Mouse (Mus musculus): ENCODE results near the gene Zfp941. TPM values are rescaled to one million over a fixed set of nuclear protein-coding genes. Genes with fewer than 3 reads are reported as not detected.
A peak's percentile ranks its signal among the peaks of the same experiment; 100 is the strongest.

Zfp941 gene
- polyA plus RNA-seq, 1 experiment from 2014 or later: 0.14 TPM

DNA sequence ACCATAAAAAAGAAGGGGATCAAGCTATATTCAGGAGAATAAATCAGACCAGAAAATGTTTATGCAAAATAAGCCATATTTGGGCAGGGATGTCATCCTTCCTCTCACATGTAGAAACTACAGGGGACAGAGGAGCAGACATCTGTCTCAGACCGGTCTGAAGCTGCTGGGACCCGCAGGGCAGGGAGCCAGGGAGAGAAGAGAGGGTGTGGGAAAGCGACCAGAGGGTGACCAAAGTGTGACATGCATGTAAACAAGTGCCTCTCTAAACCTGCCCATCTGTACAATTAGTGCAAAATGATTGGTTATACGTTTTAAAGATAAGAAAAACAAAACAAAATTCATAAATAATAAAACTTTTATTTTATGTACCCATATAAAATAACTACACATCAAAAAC, 1.8 kb downstream of the Zfp941 start:
- H3K27ac ChIP-seq (ENCODE audit: low read depth): no peak overlapping the region
- H3K4me2 ChIP-seq (ENCODE audit: low read depth, low read length): no peak overlapping the region
- no peak overlapping the region for H3K9ac ChIP-seq (replicated peaks)
- H3K4me3 ChIP-seq (ENCODE audit: low read depth, low read length): no peak overlapping the region
- 71% methylated on average over 4 of the region's 4 CpGs for WGBS (ENCODE audit: insufficient replicate concordance)
- H3K9me3 ChIP-seq (ENCODE audit: low read length): no peaks in the 10 kb centered on the region
- no peaks in the 10 kb centered on the region; the same call in 1 of the 2 replicates for H3K4me1 ChIP-seq (ENCODE audit: insufficient read depth)
- no peak for DNase-seq
- no peak for TF ChIP-seq CTCF (IDR thresholded peaks at IDR 0.05; ENCODE audit: low read depth)
- TF ChIP-seq EP300 (IDR thresholded peaks at IDR 0.05; ENCODE audit: low read depth): no peak
- ATAC-seq: no peak
- no peaks in the 10 kb centered on the region for H3K36me3 ChIP-seq (replicated peaks; ENCODE audit: insufficient read depth, low read length)
- no peaks in the 10 kb centered on the region for H3K27me3 ChIP-seq (ENCODE audit: insufficient read depth, low read length)

DNA sequence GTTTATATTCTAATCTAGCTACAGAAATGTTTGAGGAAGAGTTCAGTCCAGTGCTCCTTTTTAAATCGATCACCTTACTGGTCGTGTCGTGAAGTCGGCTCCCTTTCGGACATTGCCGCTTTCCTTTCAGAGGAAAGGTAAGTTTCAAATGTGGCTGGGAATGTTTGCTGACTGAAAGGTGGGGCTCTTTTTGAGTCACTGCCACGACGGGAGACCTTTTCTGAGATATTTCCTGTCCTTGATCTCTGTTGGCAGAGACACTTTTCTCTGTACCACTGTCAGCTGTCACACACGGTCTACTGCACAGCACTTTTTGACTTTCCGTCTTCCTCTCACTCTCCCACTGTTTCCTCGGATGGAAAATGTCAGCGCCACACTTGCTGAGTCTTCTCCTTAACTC, 9.1 kb downstream of the Zfp941 start:
- WGBS (ENCODE audit: insufficient replicate concordance): 81% methylated on average over 12 of the region's 12 CpGs
- Histone ChIP-seq H3K9me3 (ENCODE audit: low read length) (no peaks in the 10 kb centered on the region), H3K4me2 (ENCODE audit: low read depth, low read length) (no peak overlapping the region), H3K27ac (ENCODE audit: low read depth) (no peak overlapping the region), H3K9ac (replicated peaks) (no peak overlapping the region), H3K36me3 (replicated peaks; ENCODE audit: insufficient read depth, low read length) (no peaks in the 10 kb centered on the region), H3K27me3 (ENCODE audit: insufficient read depth, low read length) (no peaks in the 10 kb centered on the region), H3K4me3 (ENCODE audit: low read depth, low read length) (no peak overlapping the region), H3K4me1 (ENCODE audit: insufficient read depth) (no peaks in the 10 kb centered on the region)
- no peak for DNase-seq
- TF ChIP-seq EP300 (IDR thresholded peaks at IDR 0.05; ENCODE audit: low read depth): no peak
- TF ChIP-seq CTCF (IDR thresholded peaks at IDR 0.05; ENCODE audit: low read depth): no peak
- no peak for ATAC-seq

DNA sequence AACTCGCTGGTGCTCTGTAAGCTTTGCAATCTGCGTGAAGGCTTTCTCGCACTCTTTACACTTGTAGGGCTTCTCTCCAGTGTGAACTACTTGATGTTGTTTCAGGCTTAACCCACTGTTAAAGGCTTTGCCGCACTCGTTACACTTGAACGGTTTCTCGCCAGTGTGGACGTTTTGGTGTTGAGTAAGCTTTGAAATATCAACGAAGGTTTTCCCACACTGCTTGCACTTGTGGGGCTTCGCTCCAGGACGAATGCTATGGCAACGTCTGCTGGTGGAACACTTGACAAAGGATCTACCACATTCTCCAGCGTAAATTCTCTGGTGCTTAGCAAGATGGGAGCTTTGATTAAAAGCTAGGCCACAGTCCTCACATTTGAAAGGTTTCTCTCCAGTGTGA, 10.3 kb downstream of the Zfp941 start:
- no peaks in the 10 kb centered on the region for H3K9me3 ChIP-seq (ENCODE audit: low read length)
- no peak overlapping the region for H3K27ac ChIP-seq (ENCODE audit: low read depth)
- H3K9ac ChIP-seq (replicated peaks): no peak overlapping the region
- DNase-seq (no peak), ATAC-seq (no peak)
- no peaks in the 10 kb centered on the region for H3K27me3 ChIP-seq (ENCODE audit: insufficient read depth, low read length)
- TF ChIP-seq EP300 (IDR thresholded peaks at IDR 0.05; ENCODE audit: low read depth): no peak
- no peak for TF ChIP-seq CTCF (IDR thresholded peaks at IDR 0.05; ENCODE audit: low read depth)
- no peak overlapping the region for H3K4me2 ChIP-seq (ENCODE audit: low read depth, low read length)
- H3K4me1 ChIP-seq (ENCODE audit: insufficient read depth): no peaks in the 10 kb centered on the region
- 83% methylated on average over 13 of the region's 13 CpGs for WGBS (ENCODE audit: insufficient replicate concordance)
- no peak overlapping the region for H3K4me3 ChIP-seq (ENCODE audit: low read depth, low read length)
- H3K36me3 ChIP-seq (replicated peaks; ENCODE audit: insufficient read depth, low read length): no peaks in the 10 kb centered on the region

DNA sequence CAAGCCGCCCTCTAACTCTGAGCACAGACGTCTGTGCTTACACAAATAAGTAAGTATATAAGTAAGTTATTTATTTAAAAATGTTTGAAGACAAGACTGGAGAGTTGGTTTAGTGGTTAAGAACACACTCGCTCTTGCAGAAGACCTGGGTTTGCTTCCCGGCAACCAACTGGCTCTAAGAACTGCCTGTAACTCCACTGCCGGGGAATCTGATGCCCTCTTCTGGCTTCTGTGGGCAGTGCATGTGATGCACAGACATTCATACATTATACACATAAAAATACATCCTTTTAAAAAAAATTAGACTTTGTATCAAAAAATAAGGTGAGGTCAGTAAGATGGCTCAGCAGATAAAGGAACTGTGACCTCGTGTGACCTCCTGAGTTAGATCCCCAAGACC, 11.5 kb downstream of the Zfp941 start:
- no peaks in the 10 kb centered on the region for H3K36me3 ChIP-seq (replicated peaks; ENCODE audit: insufficient read depth, low read length)
- H3K4me3 ChIP-seq (ENCODE audit: low read depth, low read length): no peak overlapping the region
- H3K9me3 ChIP-seq (ENCODE audit: low read length): no peaks in the 10 kb centered on the region
- no peaks in the 10 kb centered on the region for H3K4me1 ChIP-seq (ENCODE audit: insufficient read depth)
- no peak overlapping the region for H3K9ac ChIP-seq (replicated peaks)
- H3K27ac ChIP-seq (ENCODE audit: low read depth): no peak overlapping the region
- DNase-seq (no peak), ATAC-seq (no peak)
- no peaks in the 10 kb centered on the region for H3K27me3 ChIP-seq (ENCODE audit: insufficient read depth, low read length)
- WGBS (ENCODE audit: insufficient replicate concordance): 87% methylated on average over 6 of the region's 6 CpGs
- no peak overlapping the region for H3K4me2 ChIP-seq (ENCODE audit: low read depth, low read length)
- TF ChIP-seq CTCF (IDR thresholded peaks at IDR 0.05; ENCODE audit: low read depth) (peak; percentile 32), EP300 (IDR thresholded peaks at IDR 0.05; ENCODE audit: low read depth) (no peak)

DNA sequence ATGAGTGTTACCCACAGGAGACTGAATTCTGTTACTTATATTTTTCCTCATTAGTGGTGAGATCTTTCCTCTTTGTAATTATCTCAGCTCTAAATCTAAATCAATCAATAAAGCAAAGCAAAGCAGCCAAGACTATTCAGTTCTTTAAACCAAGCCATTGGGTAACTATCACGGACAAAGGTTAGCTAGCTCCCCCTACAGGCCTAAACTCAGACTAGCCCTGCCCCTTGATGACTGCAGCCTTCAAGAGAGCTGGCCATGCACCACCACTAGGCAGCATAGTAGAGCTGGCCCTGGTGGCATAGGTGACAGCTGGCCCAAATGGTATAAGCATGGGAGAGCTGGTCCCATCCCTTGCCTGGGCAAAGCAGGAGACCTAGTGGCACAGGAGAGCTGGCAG, 16.3 kb downstream of the Zfp941 start:
- Histone ChIP-seq H3K36me3 (replicated peaks; ENCODE audit: insufficient read depth, low read length) (no peaks in the 10 kb centered on the region), H3K4me3 (ENCODE audit: low read depth, low read length) (no peak overlapping the region), H3K27ac (ENCODE audit: low read depth) (no peak overlapping the region), H3K4me2 (ENCODE audit: low read depth, low read length) (no peak overlapping the region), H3K27me3 (ENCODE audit: insufficient read depth, low read length) (no peaks in the 10 kb centered on the region), H3K9me3 (ENCODE audit: low read length) (no peaks in the 10 kb centered on the region), H3K9ac (replicated peaks) (no peak overlapping the region), H3K4me1 (ENCODE audit: insufficient read depth) (no peaks in the 10 kb centered on the region)
- DNase-seq (peak; percentile 71), ATAC-seq (peak; percentile 84)
- 4% methylated on average over 1 of the region's 1 CpGs for WGBS (ENCODE audit: insufficient replicate concordance)
- TF ChIP-seq CTCF (IDR thresholded peaks at IDR 0.05; ENCODE audit: low read depth) (peak; percentile 88), EP300 (IDR thresholded peaks at IDR 0.05; ENCODE audit: low read depth) (no peak)

DNA sequence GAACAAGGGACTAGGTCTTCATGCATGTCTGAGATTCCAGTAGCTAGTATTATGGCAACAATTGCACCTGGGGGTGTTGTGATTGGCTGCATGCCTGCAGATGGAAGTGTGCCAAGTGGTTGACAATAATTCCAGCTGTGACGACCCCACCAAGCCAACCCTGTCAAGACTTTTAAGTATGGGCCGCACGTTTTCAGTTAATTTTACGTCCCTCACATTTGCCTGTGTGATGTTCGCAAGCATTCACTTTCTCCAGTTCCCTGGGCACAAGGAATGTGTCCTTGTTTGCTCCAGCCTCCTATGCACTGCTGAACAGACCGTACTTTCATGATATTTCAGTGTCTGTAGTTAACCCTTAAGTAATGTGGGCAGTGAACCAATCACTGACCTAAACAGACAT, 19.3 kb downstream of the Zfp941 start:
- Histone ChIP-seq H3K27ac (ENCODE audit: low read depth) (no peak overlapping the region), H3K36me3 (replicated peaks; ENCODE audit: insufficient read depth, low read length) (no peaks in the 10 kb centered on the region), H3K27me3 (ENCODE audit: insufficient read depth, low read length) (no peaks in the 10 kb centered on the region), H3K9ac (replicated peaks) (no peak overlapping the region), H3K4me3 (ENCODE audit: low read depth, low read length) (no peak overlapping the region), H3K4me1 (ENCODE audit: insufficient read depth) (no peaks in the 10 kb centered on the region), H3K9me3 (ENCODE audit: low read length) (no peaks in the 10 kb centered on the region), H3K4me2 (ENCODE audit: low read depth, low read length) (no peak overlapping the region)
- DNase-seq (no peak), ATAC-seq (no peak)
- TF ChIP-seq CTCF (IDR thresholded peaks at IDR 0.05; ENCODE audit: low read depth): no peak
- WGBS (ENCODE audit: insufficient replicate concordance): 77% methylated on average over 6 of the region's 6 CpGs

DNA sequence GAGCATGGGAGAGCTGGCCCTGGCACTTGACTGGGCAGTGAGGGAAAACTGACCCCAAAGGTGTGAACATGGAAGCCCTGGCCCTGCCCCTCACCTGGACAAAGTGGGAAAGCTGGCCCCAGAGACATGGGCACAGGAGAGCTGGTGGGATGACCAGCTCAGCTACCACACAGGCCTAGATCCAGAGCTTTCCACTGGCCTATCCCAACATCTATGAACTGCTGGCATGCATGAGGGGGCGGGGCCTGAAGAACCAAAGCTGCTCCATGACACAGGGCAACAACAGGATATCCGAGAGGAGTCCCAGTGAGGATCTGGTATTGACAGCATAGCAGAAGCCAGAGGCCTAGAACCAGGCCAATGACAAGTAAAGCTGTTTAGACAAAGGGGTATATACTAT, 23.8 kb downstream of the Zfp941 start:
- WGBS (ENCODE audit: insufficient replicate concordance): 62% methylated on average over 2 of the region's 2 CpGs
- ATAC-seq (no peak), DNase-seq (no peak)
- Histone ChIP-seq H3K36me3 (replicated peaks; ENCODE audit: insufficient read depth, low read length) (no peaks in the 10 kb centered on the region), H3K27me3 (ENCODE audit: insufficient read depth, low read length) (no peaks in the 10 kb centered on the region), H3K9me3 (ENCODE audit: low read length) (no peaks in the 10 kb centered on the region), H3K9ac (replicated peaks) (no peak overlapping the region), H3K4me1 (ENCODE audit: insufficient read depth) (no peaks in the 10 kb centered on the region), H3K4me2 (ENCODE audit: low read depth, low read length) (no peak overlapping the region), H3K4me3 (ENCODE audit: low read depth, low read length) (no peak overlapping the region), H3K27ac (ENCODE audit: low read depth) (no peak overlapping the region)
- TF ChIP-seq EP300 (IDR thresholded peaks at IDR 0.05; ENCODE audit: low read depth) (no peak), CTCF (IDR thresholded peaks at IDR 0.05; ENCODE audit: low read depth) (no peak)

All from liver, postnatal 0 days (tissue).